Mouse (Mus musculus) hindbrain, embryonic 11.5 days (tissue): Measurements from ENCODE around the gene Heatr5a. TPM values are rescaled to one million over a fixed set of nuclear protein-coding genes. Genes with fewer than 3 reads are reported as not detected.

Source experiments
- ATAC-seq: fragments of 200-750 bp; cut with Nextera tagmentation; 2 replicates; pipeline ENCODE4 v1.8.0; 2017; ENCODE audit warnings: mild to moderate bottlenecking, moderate TSS enrichment, moderate library complexity; ENCODE audit not compliant: low FRiP score
- DNase-seq: peaks from one replicate; pipeline ENCODE4 v3.0.0-alpha.2; 2015; ENCODE audit warnings: low spot score
- H3K27ac ChIP-seq: fragments of 300-500 bp; sonication (generic); 2 replicates; pipeline ENCODE4 v1.5.1; 2014; ENCODE audit warnings: mild to moderate bottlenecking, low read depth, low read length
- H3K27me3 ChIP-seq: fragments of 300-500 bp; sonication (generic); 2 replicates; pipeline ENCODE4 v1.6.1; 2014; ENCODE audit warnings: mild to moderate bottlenecking, low read length, moderate library complexity, mixed read lengths; ENCODE audit not compliant: control insufficient read depth, insufficient read depth
- H3K36me3 ChIP-seq: fragments of 300-500 bp; sonication (generic); 2 replicates; pipeline ENCODE4 v1.6.1; 2014; ENCODE audit warnings: mild to moderate bottlenecking, low read length, moderate library complexity, mixed read lengths; ENCODE audit not compliant: control insufficient read depth, insufficient read depth
- H3K4me1 ChIP-seq: fragments of 300-500 bp; sonication (generic); replicated peaks from 2 replicates; pipeline ENCODE4 v1.6.1; 2014; ENCODE audit warnings: low read length, mixed read lengths; ENCODE audit not compliant: control insufficient read depth, insufficient read depth
- H3K4me2 ChIP-seq: fragments of 300-500 bp; sonication (generic); replicated peaks from 2 replicates; pipeline ENCODE4 v1.6.1; 2014; ENCODE audit warnings: mild to moderate bottlenecking, low read depth, low read length
- H3K4me3 ChIP-seq: fragments of 300-500 bp; sonication (generic); 2 replicates; pipeline ENCODE4 v1.5.1; 2014; ENCODE audit warnings: low read depth, low read length
- H3K9ac ChIP-seq: fragments of 300-500 bp; sonication (generic); 2 replicates; pipeline ENCODE4 v1.6.1; 2014; ENCODE audit warnings: low read depth, low read length
- H3K9me3 ChIP-seq: fragments of 300-500 bp; sonication (generic); 2 replicates; pipeline ENCODE4 v1.6.1; 2016; ENCODE audit warnings: low read length; ENCODE audit not compliant: control insufficient read depth
- WGBS: fragments of 180-500 bp; shearing (Covaris S2); extraction: QIAGEN DNeasy Blood & Tissue Kit; methylation state at CpG from one replicate; pipeline ENCODE4 v1.1.7; 2014; 5-methylcytosine and 5-hydroxymethylcytosine counted together
- polyA plus RNA-seq: library from polyadenylated mRNA; unstranded; fragments of >200 nt; fragmentation: Nextera tagmentation; extraction: Ambion mirVana; gene quantifications from 2 replicates; pipeline ENCODE4 v1.2.1, GENCODE M21; 2014

Heatr5a gene
- polyA plus RNA-seq, 1 experiment from 2014 or later: 8.8 TPM

- WGBS: 94% methylated on average over 1 of the region's 1 CpGs
- Histone ChIP-seq H3K27ac (no peak overlapping the region), H3K9me3 (no peaks in the 10 kb centered on the region), H3K4me1 (no peaks in the 10 kb centered on the region), H3K4me3 (no peak overlapping the region), H3K9ac (no peak overlapping the region), H3K27me3 (no peaks in the 10 kb centered on the region), H3K36me3 (no peaks in the 10 kb centered on the region), H3K4me2 (no peak overlapping the region)
- DNase-seq: no peak
- no peak for ATAC-seq
Measured at GRCm38 (mm10) chr12:51839856-51840255, 131.3 kb downstream of the Heatr5a start.

- 64% methylated on average over 3 of the region's 3 CpGs for WGBS
Measured at GRCm38 (mm10) chr12:51835219-51835618, 135.9 kb downstream of the Heatr5a start.

GRCm38 (mm10) chr12:51831931-51832330 lies 139.2 kb downstream of the Heatr5a start:
- no peak overlapping the region for H3K4me2 ChIP-seq
- H3K4me1 ChIP-seq: 0 out of 2 replicates have a peak, but pooled peaks cover 2% of the 10 kb centered on the region
- DNase-seq (no peak), ATAC-seq (no peak)
- H3K27me3 ChIP-seq: no peaks in the 10 kb centered on the region
- H3K9ac ChIP-seq: no peak overlapping the region
- H3K36me3 ChIP-seq: no peaks in the 10 kb centered on the region
- H3K4me3 ChIP-seq: no peak overlapping the region
- 76% methylated on average over 13 of the region's 13 CpGs for WGBS
- H3K9me3 ChIP-seq: no peaks in the 10 kb centered on the region
- no peak overlapping the region for H3K27ac ChIP-seq

More at GRCm38 (mm10) chr12:51835219-51835618, 135.9 kb downstream of the Heatr5a start:
- Histone ChIP-seq H3K27me3 (no peaks in the 10 kb centered on the region), H3K9me3 (no peaks in the 10 kb centered on the region), H3K4me3 (no peak overlapping the region), H3K4me1 (no peaks in the 10 kb centered on the region), H3K27ac (no peak overlapping the region), H3K36me3 (no peaks in the 10 kb centered on the region), H3K4me2 (no peak overlapping the region), H3K9ac (no peak overlapping the region)
- ATAC-seq (no peak), DNase-seq (no peak)

- 92% methylated on average over 3 of the region's 3 CpGs for WGBS
- Histone ChIP-seq H3K9me3 (no peaks in the 10 kb centered on the region), H3K36me3 (no peaks in the 10 kb centered on the region), H3K27me3 (no peaks in the 10 kb centered on the region), H3K9ac (no peak overlapping the region), H3K4me2 (no peak overlapping the region), H3K4me1 (0 out of 2 replicates have a peak, but pooled peaks cover 2% of the 10 kb centered on the region), H3K27ac (no peak overlapping the region), H3K4me3 (no peak overlapping the region)
- no peak for DNase-seq
- ATAC-seq: no peak
Measured at GRCm38 (mm10) chr12:51831296-51831695, 139.8 kb downstream of the Heatr5a start.

- no peak for ATAC-seq
- WGBS: 92% methylated on average over 1 of the region's 1 CpGs
- DNase-seq: no peak
- Histone ChIP-seq H3K4me3 (no peak overlapping the region), H3K4me2 (no peak overlapping the region), H3K27me3 (no peaks in the 10 kb centered on the region), H3K36me3 (no peaks in the 10 kb centered on the region), H3K27ac (no peak overlapping the region), H3K9ac (no peak overlapping the region), H3K9me3 (no peaks in the 10 kb centered on the region), H3K4me1 (0 out of 2 replicates have a peak, but pooled peaks cover 2% of the 10 kb centered on the region)
Measured at GRCm38 (mm10) chr12:51830671-51831070, 140.4 kb downstream of the Heatr5a start.

- 2% methylated on average over 12 of the region's 12 CpGs for WGBS
- peak; percentile 20; the same call in 1 of the 2 replicates for ATAC-seq
- peak overlapping the region; percentile 99 for H3K27ac ChIP-seq
Measured at GRCm38 (mm10) chr12:51830077-51830402, 141.1 kb downstream of the Heatr5a start.

GRCm38 (mm10) chr12:51829290-51830076 lies 141.6 kb downstream of the Heatr5a start, which contains the start of gene Hectd1:
Gene Hectd1, minus strand, starts transcription at chr12:51829536.
- DNase-seq (peak; percentile 90), ATAC-seq (peak; percentile 94)
- peak within 1 kb of the TSS; percentile 99 for H3K27ac ChIP-seq
- H3K4me3 ChIP-seq: peak within 1 kb of the TSS; percentile 56
- under 1% methylated on average over 113 of the region's 114 CpGs for WGBS
- H3K9ac ChIP-seq: peak within 1 kb of the TSS; percentile 94
- H3K4me2 ChIP-seq: peak within 1 kb of the TSS; percentile 74
- 0 out of 2 replicates have a peak, but pooled peaks cover 2% of the 10 kb centered on the region for H3K4me1 ChIP-seq
- H3K36me3 ChIP-seq: 0 out of 2 replicates have a peak, but pooled peaks cover 5% of the 10 kb centered on the region
- H3K9me3 ChIP-seq: no peaks in the 10 kb centered on the region
- no peaks in the 10 kb centered on the region for H3K27me3 ChIP-seq

More at GRCm38 (mm10) chr12:51830077-51830402, 141.1 kb downstream of the Heatr5a start:
- H3K9me3 ChIP-seq: no peaks in the 10 kb centered on the region
- H3K4me2 ChIP-seq: peak overlapping the region; percentile 74
- 0 out of 2 replicates have a peak, but pooled peaks cover 3% of the 10 kb centered on the region for H3K36me3 ChIP-seq
- H3K4me3 ChIP-seq: peak overlapping the region; percentile 56
- peak overlapping the region; percentile 94 for H3K9ac ChIP-seq
- 0 out of 2 replicates have a peak, but pooled peaks cover 2% of the 10 kb centered on the region for H3K4me1 ChIP-seq
- no peaks in the 10 kb centered on the region for H3K27me3 ChIP-seq
- no peak for DNase-seq

GRCm38 (mm10) chr12:51828716-51829289 lies 142.3 kb downstream of the Heatr5a start:
- Histone ChIP-seq H3K9ac (peak overlapping the region; percentile 94), H3K36me3 (0 out of 2 replicates have a peak, but pooled peaks cover 5% of the 10 kb centered on the region), H3K27me3 (no peaks in the 10 kb centered on the region), H3K4me3 (peak overlapping the region; percentile 56), H3K9me3 (no peaks in the 10 kb centered on the region), H3K27ac (peak overlapping the region; percentile 99), H3K4me1 (0 out of 2 replicates have a peak, but pooled peaks cover 2% of the 10 kb centered on the region), H3K4me2 (peak overlapping the region; percentile 74)
- WGBS: under 1% methylated on average over 51 of the region's 66 CpGs
- DNase-seq (no peak), ATAC-seq (peak; percentile 84)
